Mouse (Mus musculus): ENCODE measurements at regions not wholly inside any gene's neighbourhood (a gene's known extent, or its start where the extent isn't known, plus 50 kb on each side); places are given as distances from the start of the nearest gene placed in this dataset.
A peak's percentile ranks its signal among the peaks of the same experiment; 100 is the strongest.

GRCm38 (mm10) chr2:147690506-147691208 is 328.9 kb downstream of the Pax1 start:
- peak; percentile 10 to 37 for DNase-seq

DNA sequence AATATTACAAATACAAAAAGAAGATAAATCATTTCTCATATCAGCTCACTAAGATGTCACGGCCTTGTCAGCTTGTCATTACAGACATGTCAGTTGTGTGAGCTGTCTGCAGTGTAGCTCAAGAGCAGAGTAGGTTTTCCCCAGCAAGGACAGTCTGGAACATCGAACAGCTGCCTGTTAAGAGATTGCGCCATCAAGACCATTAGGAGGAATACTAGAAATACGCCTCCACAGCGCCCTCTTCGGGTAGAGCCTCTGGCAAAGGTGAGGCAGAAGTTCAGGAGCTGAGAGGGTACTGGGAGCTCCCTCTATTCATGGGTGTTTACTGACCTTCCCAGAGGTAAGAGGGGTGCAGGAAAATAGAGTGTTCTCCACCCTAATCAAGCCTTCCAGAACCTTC is 327.0 kb downstream of the Pax1 start:
- DNase-seq: peak; percentile 74 to 76

- DNase-seq: peak; percentile 60 to 61
Observed at GRCm38 (mm10) chr2:147656667-147657066, 294.9 kb downstream of the Pax1 start.

GRCm38 (mm10) chr2:147650229-147650628 is 288.5 kb downstream of the Pax1 start:
- no peak for DNase-seq

GRCm38 (mm10) chr2:147647972-147648371 is 286.2 kb downstream of the Pax1 start:
- no peak for DNase-seq

DNA sequence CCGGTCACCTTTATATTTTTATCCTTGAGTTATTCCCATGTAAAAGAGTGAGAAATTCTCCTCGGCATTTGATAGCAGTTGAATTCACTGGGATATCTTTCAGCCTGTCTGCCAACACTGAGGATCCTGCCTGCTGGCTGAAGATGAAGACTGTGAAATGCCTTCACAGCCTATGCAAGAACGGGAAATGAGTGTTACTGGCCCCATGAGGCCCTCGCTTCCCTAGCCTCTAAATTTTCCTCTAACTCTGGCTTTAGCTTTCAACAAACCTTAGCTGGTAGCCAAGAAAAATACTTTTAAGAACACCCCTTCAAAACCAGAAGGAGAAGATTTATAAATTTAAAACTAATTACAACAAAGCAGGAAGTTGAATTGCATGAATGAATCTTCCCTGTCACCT is 285.8 kb downstream of the Pax1 start:
- no peak for DNase-seq

DNA sequence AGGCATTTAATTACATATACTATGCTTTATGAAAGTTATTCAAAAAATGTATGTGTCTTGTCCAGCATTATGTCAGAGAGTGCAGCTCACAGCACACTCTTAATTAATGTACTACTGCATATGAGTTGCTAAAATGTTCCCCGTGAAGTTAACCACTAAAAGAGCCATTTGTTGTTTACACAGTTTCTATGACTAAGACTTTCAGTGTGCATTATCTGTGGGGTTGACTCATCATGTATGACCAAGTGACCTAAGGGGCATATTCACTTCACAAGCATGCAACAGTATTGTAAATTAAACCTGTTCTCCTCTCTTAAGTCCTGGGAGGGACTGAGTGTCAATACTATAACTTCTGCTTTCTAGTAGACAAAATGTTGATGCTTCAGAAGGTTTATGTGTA is 276.2 kb downstream of the Pax1 start:
- no peak for DNase-seq

- peak in 1 of 2 experiments; percentile 1 for DNase-seq
Observed at GRCm38 (mm10) chr2:147632737-147633136, 271.0 kb downstream of the Pax1 start.

DNA sequence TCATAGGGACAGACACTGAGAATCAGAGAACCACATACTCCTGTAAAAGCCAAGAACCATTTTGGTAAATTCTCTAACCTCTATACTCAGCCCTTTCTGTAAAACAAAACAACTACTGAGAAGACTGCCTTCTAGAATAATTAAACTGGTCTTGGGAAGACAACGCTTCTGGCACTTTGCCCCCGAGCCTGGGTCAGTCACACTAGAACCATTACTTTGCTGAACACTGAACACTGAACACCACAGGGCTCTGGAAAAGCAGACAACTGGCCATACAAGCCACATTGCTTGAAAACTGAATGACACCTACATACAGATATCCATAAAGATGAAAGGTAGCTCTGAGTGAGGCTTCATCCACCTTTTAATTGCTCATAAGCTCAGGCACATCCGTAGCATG is 268.0 kb downstream of the Pax1 start:
- peak; percentile 3 to 10 for DNase-seq

- no peak for DNase-seq
Observed at GRCm38 (mm10) chr2:147627096-147627495, 265.4 kb downstream of the Pax1 start.

GRCm38 (mm10) chr2:147623116-147623515 is 261.4 kb downstream of the Pax1 start:
- DNase-seq: peak in 1 of 2 experiments; percentile 2

DNA sequence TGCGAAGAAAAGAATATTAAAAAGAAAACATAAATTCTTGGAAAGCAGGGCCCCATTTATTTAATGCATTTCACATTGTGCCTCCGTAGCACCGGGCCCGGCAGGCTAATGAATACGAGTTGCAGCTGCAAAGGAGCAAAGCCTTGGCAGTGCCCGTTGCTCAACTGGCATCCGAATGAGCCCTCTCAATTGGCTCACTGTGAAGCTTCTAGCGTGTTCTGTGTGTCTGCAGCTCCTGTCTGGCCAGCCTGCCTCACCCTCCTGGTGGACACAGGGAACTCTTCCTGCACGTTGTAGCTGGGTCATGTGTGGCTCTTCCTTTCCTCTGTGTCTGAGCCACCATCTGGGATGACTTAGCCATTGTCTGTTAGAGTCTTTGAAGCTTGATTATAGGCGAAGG is 256.1 kb downstream of the Pax1 start:
- peak; percentile 55 to 74 for DNase-seq

DNA sequence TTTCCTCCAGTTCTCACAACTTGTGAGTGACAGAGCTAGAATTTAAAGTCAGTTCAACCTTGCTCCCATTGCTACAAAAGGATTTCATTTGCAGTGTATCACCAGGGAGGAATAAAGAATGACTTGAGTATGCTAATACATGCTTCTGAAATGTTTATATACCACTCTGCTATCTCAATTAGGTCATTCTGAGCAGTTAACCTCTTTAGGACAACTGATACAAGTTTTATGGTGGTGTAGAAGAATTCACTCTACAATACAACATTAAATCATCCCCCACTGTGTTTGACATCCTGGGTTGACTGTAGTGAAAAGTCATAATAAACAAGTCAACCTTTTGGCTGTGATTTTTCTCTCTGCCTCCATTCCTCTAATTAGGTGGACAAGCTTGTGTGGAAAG is 248.6 kb downstream of the Pax1 start:
- DNase-seq: no peak

DNA sequence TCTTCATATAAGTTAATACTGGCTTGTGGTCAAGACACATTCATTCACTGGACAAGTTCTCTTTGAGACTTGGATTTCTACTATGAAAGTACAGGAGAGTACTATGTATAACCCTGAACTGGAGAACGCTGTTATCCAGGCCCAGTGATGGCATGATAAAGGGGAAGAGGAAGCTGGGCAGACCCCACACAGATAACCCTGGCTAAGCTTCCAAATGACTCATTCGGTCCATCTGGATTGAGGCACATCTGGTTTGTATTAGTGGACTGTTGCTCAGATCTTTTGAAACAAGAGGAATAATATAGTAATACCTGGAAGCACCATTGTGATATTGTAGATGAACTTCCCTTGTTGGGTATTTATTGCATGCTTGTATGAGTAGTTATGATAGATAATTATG is 239.9 kb downstream of the Pax1 start:
- no peak for DNase-seq

DNA sequence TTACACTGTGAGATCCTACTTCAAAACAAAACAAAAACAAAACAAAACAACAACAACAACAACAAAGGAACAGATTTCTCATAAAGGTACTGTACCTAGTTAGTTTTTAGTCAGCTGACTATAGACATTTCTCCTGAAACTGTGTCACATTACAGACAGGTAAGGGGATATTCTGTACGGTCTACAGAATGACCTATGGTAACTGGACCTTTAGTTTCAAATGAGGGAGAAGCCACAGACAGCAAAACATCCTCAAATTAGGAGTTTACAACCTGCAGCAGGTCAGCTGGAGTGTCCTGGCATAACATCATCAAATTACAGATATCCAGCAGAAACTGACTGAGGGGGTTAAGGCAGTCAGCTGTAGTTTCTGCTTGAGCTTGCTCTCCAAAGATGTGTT is 210.7 kb downstream of the Pax1 start:
- DNase-seq: no peak

DNA sequence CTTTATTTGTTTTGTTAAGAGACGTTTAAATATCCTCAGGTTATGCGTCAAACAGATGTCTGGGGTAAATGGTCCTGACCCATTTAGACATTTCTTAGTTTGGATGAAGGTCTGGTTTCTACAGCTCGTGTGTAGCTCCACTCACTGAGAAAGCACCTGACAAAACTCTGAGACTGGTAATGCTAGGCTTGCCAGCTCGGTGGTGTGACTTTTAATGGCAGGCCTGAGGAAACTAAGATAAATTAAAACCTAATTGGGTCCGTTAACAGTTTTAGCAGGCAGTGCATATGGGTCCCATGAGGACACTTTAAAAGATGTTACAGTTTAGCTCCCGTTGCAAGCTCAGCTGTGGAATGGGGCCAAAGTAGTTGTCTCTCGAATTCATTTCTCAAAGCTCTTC is 199.5 kb downstream of the Pax1 start:
- no peak for DNase-seq

DNA sequence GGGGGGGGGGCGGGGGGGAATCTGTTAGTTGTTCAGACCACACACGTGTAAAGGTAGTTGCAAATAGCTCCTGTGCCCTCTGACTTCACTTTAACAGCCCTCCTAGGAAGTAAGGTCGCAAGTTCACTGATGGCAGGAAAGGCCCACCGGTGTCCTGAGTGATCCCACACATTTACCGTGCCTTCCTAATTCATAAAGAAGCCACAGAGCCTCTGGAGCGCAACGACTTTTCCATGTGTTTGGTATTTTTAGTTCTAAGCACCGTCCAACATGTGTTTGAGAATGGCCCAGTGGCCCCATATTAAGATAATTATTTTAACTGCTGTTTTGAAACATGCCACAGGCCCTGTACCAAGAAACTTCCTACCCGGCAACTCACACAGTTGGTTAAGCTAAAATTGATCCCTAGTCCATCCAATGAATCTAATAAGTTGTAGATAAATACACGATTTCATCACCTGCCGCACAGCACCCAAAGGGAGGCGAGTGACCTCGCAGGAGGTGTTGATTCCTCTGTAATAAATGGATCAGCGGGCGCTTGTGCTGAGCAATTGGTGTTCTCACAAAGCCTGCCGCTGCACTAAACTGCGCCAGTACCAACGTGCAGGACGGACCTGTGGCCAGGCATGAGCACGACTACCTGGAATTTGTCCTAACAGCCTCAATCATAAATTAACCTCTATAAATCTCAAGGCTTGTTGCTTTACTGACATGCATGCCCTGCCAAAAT is 198.9 kb downstream of the Pax1 start:
- no peak for DNase-seq

GRCm38 (mm10) chr2:147529161-147529560 is 167.4 kb downstream of the Pax1 start:
- DNase-seq: no peak

DNA sequence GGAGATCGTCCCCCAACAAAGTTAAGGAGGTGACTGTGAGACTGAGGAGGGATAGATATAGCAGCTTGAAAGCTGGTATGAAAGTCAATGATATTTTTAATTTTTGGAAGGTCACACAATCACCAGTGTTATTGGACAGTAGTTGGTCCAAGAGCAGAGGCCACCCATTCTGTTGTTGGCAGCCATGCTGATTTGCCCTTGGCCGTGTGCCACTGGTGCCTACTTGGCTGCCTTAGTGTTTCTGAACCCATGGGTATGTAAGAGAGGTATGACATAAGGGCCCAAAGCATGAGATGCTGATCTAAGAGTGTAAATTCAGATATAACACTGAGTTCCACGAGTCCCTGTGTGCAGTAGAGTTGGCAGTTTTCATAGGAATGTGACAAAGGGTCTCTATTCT is 153.7 kb downstream of the Pax1 start:
- DNase-seq: peak; percentile 56 to 67

DNA sequence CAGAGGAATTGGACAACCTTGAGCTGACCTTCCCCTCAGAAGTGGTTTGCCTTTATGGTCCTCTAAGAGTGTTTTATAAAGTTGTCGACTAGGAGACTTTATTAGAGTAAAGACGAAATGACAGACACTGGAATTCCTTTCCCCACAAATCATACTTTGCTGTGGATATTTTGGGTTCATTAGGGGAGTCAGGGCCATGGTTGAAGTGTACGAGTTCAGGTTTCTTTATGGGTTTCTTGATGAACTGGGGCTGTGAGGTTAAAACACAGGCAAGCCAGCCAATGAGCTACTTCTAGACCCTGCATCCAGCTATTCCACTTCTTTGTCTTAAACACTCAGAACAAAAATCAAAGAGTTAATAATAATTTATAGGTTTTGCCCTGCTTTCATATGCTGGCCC is 153.0 kb downstream of the Pax1 start:
- no peak for DNase-seq

GRCm38 (mm10) chr2:147503962-147504361 is 142.2 kb downstream of the Pax1 start:
- DNase-seq: no peak

DNA sequence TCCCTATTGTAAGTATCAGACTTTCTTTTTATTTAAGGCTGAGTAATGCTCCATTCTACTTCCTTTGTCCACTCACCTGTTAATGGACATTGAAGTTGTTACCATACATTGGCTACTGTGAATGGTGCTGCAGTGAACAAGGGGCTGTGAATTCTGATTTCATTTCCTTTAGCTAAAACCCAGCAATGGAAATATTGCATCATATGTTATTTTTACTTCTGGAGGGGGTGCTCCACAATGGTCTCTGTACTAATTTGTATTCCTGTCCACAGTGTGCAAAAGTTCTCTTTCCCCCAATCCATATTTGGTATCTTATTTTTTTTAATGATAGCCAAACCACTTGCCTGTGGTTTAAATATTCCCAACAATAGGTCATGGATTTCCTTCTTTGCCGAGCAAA is 137.0 kb downstream of the Pax1 start:
- DNase-seq: no peak

- DNase-seq: no peak
Observed at GRCm38 (mm10) chr2:147455932-147456331, 94.2 kb downstream of the Pax1 start.
